Mouse (Mus musculus): ENCODE data around the gene Tma16. TPM values are rescaled to one million over a fixed set of nuclear protein-coding genes. Genes with fewer than 3 reads are reported as not detected.

The Tma16 gene
- 8.6 and 11.5 TPM in 2 replicates for polyA plus RNA-seq (2015; fragmentation: Nextera tagmentation; extraction: Ambion mirVana)

GRCm38 (mm10) chr8:66486084-66486763 is at the start of gene Tma16:
Tma16 (minus strand) TSS chr8:66486530.

GRCm38 (mm10) chr8:66511537-66511936 is 25.2 kb upstream of the Tma16 start, which contains the start of gene Tktl2:
Tktl2 (plus strand) TSS chr8:66511756.

Other genes starting within 250 kb of the Tma16 start
- gene Tktl2, start 25.2 kb upstream of the Tma16 start, polyA plus RNA-seq (2015; fragmentation: Nextera tagmentation; extraction: Ambion mirVana), result 0.04 TPM in 1 of 2 replicates, not detected in the other
- 3.5 and 3.8 TPM in 2 replicates for gene Npy5r, start 201.6 kb upstream of the Tma16 start, polyA plus RNA-seq (2015; fragmentation: Nextera tagmentation; extraction: Ambion mirVana)
- gene Npy1r, start 210.7 kb upstream of the Tma16 start, polyA plus RNA-seq (2015; fragmentation: Nextera tagmentation; extraction: Ambion mirVana), result 11.5 and 14.7 TPM in 2 replicates